Mouse (Mus musculus): ENCODE measurements around the gene Dus4l. TPM values are rescaled to one million over a fixed set of nuclear protein-coding genes. Genes with fewer than 3 reads are reported as not detected.

Gene Dus4l
- polyA plus RNA-seq (2015; fragmentation: Nextera tagmentation; extraction: Ambion mirVana), result 14.7 and 15.8 TPM in 2 replicates

DNA sequence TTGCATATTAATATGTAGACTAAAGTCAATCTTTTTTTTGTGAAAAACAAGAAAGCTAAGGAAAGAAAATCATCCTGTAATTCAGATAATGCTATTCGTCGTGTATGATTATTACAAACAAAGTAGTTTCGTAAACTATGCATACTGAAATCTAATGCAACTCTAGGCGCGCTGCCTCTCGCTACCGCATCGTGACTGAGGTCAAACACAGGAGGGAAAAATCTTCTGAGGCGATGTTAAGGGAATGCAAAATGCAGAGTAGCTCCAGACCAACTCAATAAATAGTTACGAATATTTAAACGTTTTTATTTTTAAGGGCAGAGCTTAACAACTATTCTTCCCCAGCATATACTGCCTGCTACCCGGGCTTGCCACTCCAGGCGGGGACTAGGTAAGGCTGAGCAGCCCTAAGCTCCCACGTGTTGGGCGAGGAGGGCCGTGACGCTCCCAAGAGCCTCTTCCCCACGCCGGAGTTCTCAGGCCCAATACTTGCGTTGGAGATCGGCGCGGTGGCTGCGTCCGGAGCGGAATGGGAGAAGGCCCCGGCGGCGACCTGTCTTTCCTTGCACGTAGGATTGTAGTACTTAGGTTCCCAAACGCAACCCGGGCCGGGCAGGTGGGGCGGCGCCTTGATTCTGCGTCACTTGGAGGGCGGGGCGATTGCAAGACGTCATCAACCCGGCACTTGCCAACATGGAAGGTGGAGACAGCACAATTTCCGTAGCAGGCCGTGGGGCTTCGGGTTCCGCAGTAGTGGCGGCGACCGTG is at the start of gene Dus4l, which contains the start of gene Cog5:
TSS of gene Dus4l (minus strand) at position 630 of the 768 bp plus-strand sequence.
TSS of gene Cog5 (plus strand) at position 673 of the 768 bp plus-strand sequence.
- no peaks in the 10 kb centered on the region for H3K27me3 ChIP-seq
- H3K4me1 ChIP-seq, result peaks cover 7% of the 10 kb centered on the region
- ATAC-seq (ENCODE audit: insufficient number of reproducible peaks, insufficient read depth, low FRiP score, low TSS enrichment, low read depth), result peak; percentile 91
- peak within 1 kb of the TSS; percentile 87 for H3K9ac ChIP-seq
- under 1% methylated on average over 47 of the region's 47 CpGs for WGBS
- H3K4me3 ChIP-seq, result peak within 1 kb of the TSS; percentile 85
- H3K9me3 ChIP-seq, result no peaks in the 10 kb centered on the region
- peak within 1 kb of the TSS; percentile 74 for H3K4me2 ChIP-seq
- H3K36me3 ChIP-seq, result no peaks in the 10 kb centered on the region
- peak within 1 kb of the TSS; percentile 85 for H3K27ac ChIP-seq

DNA sequence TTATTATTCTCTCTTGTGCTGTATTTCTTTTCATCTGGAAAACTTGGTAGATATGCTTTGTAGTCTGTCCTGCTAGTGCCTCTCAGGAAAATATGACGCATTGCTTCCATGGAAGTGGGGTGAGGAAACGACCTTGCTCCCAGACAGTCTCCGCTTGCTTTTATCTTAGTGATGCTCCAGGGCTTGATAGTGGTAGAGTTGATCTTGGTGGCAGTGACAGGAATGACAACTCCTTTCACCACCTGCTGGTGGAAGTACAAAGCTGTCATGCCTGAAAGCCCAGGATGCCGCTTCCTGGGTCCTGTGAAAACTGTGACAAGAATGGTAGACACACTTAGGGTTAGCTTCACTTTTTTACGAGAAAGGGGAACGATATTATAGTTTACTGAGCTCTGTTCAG is 49.3 kb upstream of the Dus4l start:
- no peaks in the 10 kb centered on the region for H3K36me3 ChIP-seq
- no peak overlapping the region for H3K9ac ChIP-seq
- no peak overlapping the region for H3K4me2 ChIP-seq
- no peak for ATAC-seq (ENCODE audit: insufficient number of reproducible peaks, insufficient read depth, low FRiP score, low TSS enrichment, low read depth)
- no peaks in the 10 kb centered on the region for H3K9me3 ChIP-seq
- H3K27me3 ChIP-seq, result no peaks in the 10 kb centered on the region
- 0 out of 2 replicates have a peak, but pooled peaks cover 5% of the 10 kb centered on the region for H3K4me1 ChIP-seq
- H3K4me3 ChIP-seq, result no peak overlapping the region
- 78% methylated on average over 6 of the region's 6 CpGs for WGBS
- no peak overlapping the region for H3K27ac ChIP-seq

DNA sequence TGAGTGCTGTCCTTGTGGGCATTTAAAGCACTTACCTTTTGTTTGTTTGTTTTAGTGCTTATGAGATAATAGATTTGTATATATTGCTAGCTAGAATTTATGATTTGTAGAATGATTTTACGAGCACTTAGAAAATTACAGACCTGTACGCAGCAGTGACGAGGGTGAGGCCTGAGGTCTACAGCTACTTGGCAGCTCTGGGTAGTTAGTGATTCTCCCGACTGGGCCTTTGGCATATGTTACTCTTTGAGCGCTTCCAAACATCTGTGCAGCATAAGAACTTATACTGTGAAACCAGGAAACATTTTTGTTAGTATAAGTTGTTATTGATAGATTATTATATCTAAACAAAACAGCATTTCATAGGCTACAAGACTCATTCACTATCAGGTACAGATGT is 46.8 kb upstream of the Dus4l start:
- H3K27me3 ChIP-seq, result no peaks in the 10 kb centered on the region
- no peak for ATAC-seq (ENCODE audit: insufficient number of reproducible peaks, insufficient read depth, low FRiP score, low TSS enrichment, low read depth)
- H3K4me2 ChIP-seq, result no peak overlapping the region
- no peak overlapping the region for H3K27ac ChIP-seq
- no peak overlapping the region for H3K9ac ChIP-seq
- H3K36me3 ChIP-seq, result peaks cover 14% of the 10 kb centered on the region
- 66% methylated on average over 5 of the region's 5 CpGs for WGBS
- no peak overlapping the region for H3K4me3 ChIP-seq
- peaks cover 8% of the 10 kb centered on the region; the same call in 1 of the 2 replicates for H3K9me3 ChIP-seq
- 0 out of 2 replicates have a peak, but pooled peaks cover 5% of the 10 kb centered on the region for H3K4me1 ChIP-seq

DNA sequence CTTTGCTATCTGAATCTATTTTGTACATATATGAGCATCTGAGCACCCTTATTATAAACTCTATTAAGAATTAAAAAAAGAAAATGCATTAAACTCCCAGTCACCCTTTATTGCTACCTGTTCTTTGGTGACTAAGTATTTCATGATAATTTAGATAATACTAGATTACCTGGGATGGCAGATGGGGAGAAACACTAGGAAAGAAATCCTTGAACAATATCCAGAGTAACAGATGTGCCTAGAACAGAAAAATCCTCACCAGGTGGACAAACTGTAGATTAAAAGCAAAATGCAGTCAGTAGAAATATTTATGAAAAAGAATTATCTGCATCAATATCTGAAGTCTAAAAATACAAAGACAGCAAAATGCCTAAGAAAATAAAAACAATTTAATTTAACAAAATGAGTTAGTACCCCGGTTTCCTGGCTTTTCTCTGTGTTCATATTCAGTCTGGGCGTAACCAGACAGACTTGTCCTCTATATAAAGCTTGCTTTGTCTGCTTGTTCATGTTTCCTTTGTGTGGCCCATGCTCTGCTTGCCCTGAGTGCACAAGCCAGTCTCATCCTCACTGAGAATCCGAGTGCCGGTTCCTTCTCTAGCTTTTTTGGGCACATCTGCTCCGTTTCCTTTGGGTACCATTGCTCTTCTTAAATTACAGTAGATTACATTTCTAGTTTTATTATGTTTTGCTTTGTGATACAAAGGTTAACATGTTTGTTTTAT is 46.2 kb upstream of the Dus4l start:
- no peak overlapping the region for H3K27ac ChIP-seq
- H3K9ac ChIP-seq, result no peak overlapping the region
- ATAC-seq (ENCODE audit: insufficient number of reproducible peaks, insufficient read depth, low FRiP score, low TSS enrichment, low read depth), result no peak
- peaks cover 8% of the 10 kb centered on the region; the same call in 1 of the 2 replicates for H3K9me3 ChIP-seq
- H3K4me3 ChIP-seq, result no peak overlapping the region
- 0 out of 2 replicates have a peak, but pooled peaks cover under 1% of the 10 kb centered on the region for H3K4me1 ChIP-seq
- 32% methylated on average over 5 of the region's 5 CpGs for WGBS
- H3K27me3 ChIP-seq, result no peaks in the 10 kb centered on the region
- no peak overlapping the region for H3K4me2 ChIP-seq
- peaks cover 14% of the 10 kb centered on the region for H3K36me3 ChIP-seq

DNA sequence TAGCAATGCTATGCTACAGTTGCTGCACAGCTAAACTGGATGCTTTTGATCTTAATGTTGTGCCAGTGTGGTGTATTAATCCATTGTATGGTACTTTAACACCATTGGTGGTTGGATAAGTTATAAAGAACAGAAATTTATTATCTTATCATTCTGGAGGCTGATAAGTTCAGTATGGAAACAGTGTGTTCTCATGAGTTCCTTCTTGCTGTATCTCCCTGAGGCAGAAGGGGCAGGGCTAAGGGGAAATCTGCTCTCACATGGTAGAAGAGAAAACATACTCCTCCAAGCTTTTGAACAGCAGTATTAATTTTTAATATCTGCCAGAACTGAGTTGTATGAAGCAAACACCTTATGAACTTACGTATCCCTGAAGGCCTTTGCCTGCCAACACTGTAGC is 38.7 kb upstream of the Dus4l start:
- no peak overlapping the region for H3K4me3 ChIP-seq
- no peak overlapping the region for H3K27ac ChIP-seq
- 85% methylated on average over 1 of the region's 1 CpGs for WGBS
- peaks cover 16% of the 10 kb centered on the region for H3K36me3 ChIP-seq
- no peak overlapping the region for H3K9ac ChIP-seq
- H3K4me2 ChIP-seq, result no peak overlapping the region
- peaks cover 8% of the 10 kb centered on the region; the same call in 1 of the 2 replicates for H3K9me3 ChIP-seq
- no peaks in the 10 kb centered on the region for H3K4me1 ChIP-seq
- no peak for ATAC-seq (ENCODE audit: insufficient number of reproducible peaks, insufficient read depth, low FRiP score, low TSS enrichment, low read depth)
- no peaks in the 10 kb centered on the region for H3K27me3 ChIP-seq

DNA sequence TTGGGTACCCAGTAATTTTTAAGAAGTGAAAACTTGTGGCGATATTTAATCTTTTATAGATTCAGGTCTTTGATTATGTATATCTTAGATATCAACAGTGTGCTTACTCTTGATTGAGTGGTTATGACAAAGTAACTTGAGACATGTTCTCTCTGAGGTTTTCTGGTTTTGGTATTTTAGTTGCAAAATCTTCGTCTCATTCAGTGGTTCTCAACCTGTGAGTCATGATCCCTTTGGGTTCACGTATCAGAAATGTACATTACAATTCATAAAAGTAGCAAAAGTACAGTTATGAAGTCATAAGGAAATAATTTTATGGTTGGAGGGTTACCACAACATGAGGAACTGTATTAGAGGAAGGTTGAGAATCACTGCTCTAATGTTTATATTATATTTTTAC is 32.1 kb upstream of the Dus4l start:
- no peak for ATAC-seq (ENCODE audit: insufficient number of reproducible peaks, insufficient read depth, low FRiP score, low TSS enrichment, low read depth)
- 70% methylated on average over 3 of the region's 3 CpGs for WGBS
- Histone ChIP-seq H3K4me3 (no peak overlapping the region), H3K9me3 (no peaks in the 10 kb centered on the region), H3K36me3 (peaks cover 7% of the 10 kb centered on the region; the same call in 1 of the 2 replicates), H3K27ac (no peak overlapping the region), H3K27me3 (no peaks in the 10 kb centered on the region), H3K4me2 (no peak overlapping the region), H3K4me1 (no peaks in the 10 kb centered on the region), H3K9ac (no peak overlapping the region)

DNA sequence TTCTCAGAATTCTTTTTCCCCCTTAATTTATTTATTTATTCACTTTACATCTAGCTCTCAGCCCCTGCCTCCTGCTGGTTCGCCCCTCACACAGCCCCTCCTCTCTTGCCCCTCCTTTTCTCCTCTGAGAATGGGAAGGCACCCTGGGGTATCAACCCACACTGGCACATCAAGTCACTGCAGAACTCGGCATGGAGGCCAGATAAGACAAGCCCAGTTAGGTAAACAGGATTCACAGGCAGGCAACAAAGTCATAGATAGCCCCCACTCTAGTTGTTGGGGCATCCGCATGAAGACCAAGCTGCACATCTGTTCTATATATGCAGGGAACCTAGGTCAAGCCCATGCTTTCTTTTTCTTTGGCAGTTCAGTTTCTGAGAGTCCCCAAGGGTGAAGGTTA is 12.6 kb upstream of the Dus4l start:
- ATAC-seq (ENCODE audit: insufficient number of reproducible peaks, insufficient read depth, low FRiP score, low TSS enrichment, low read depth), result no peak
- Histone ChIP-seq H3K27me3 (no peaks in the 10 kb centered on the region), H3K9me3 (no peaks in the 10 kb centered on the region), H3K9ac (no peak overlapping the region), H3K27ac (no peak overlapping the region), H3K4me1 (no peaks in the 10 kb centered on the region), H3K36me3 (peaks cover 59% of the 10 kb centered on the region), H3K4me3 (no peak overlapping the region), H3K4me2 (no peak overlapping the region)
- 65% methylated on average over 3 of the region's 3 CpGs for WGBS

DNA sequence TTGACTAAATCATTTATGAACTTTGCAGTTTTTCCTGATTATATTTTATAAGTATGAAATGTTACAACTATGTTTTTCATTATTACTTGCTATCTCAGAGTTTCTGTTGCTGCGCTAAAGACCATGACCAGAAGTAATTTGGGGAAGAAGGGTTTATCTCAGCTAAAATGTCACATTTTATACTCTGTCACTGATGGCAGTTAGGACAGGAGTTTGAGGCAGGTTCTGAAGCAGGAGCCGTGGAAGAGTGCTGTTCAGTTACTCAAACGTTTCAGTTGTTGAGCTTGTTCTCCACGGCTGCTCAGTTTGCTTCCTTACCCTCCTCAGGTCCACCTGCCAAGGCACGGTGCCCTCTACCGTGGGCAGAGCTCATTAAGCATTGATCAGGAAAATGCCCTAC is 11.4 kb upstream of the Dus4l start:
- no peak for ATAC-seq (ENCODE audit: insufficient number of reproducible peaks, insufficient read depth, low FRiP score, low TSS enrichment, low read depth)
- Histone ChIP-seq H3K27me3 (no peaks in the 10 kb centered on the region), H3K36me3 (peaks cover 56% of the 10 kb centered on the region), H3K4me1 (no peaks in the 10 kb centered on the region), H3K4me2 (no peak overlapping the region), H3K4me3 (no peak overlapping the region), H3K27ac (no peak overlapping the region), H3K9ac (no peak overlapping the region), H3K9me3 (no peaks in the 10 kb centered on the region)
- WGBS, result 54% methylated on average over 6 of the region's 6 CpGs

DNA sequence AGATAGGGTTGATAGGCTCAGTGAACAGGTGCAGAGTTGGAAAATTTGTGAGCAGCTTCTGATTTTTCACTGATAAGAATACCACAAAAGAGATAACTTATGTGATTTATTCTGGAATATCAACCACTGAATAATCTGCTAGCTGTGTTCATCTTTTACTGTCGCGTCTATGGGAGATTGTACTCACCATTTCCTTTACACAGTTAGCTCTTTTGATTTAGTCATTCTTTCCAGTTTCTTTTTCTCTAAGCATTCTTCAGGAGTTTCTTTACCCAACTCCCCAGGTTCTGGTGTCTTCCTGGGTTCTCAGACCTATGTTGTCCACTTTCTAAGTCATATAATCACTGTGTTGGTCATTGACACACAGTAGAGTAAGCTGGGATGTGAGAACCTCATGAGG is 2.2 kb upstream of the Dus4l start:
- no peak overlapping the region for H3K4me2 ChIP-seq

DNA sequence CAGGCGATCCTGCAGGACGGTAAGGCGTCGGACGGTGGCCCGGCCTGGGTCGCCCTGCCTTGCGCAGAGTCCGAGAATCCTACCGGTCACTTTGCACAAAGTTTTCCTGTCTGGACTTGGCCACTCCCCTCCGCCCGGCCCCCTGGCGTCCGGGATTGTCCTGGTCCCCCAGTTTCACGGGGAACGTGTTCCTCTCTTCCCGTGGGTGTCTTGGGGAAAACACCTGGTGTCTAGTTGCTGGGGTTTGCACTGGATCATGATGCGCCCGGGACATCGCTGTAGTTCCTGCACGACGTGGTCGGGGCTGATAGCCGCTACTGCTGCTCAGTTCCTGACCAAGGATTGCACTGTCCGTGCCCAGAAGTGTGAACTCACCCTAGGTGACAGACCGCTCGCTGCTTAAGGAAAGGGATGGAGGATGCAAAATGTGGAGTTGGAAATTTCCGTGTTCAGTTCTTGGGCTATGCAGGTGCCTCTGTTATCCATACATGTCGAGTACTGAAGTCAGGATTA is 395 bp upstream of the Dus4l start:
- H3K36me3 ChIP-seq, result no peaks in the 10 kb centered on the region
- no peaks in the 10 kb centered on the region for H3K9me3 ChIP-seq
- peak overlapping the region; percentile 85 for H3K27ac ChIP-seq
- ATAC-seq (ENCODE audit: insufficient number of reproducible peaks, insufficient read depth, low FRiP score, low TSS enrichment, low read depth), result peak; percentile 73
- peak overlapping the region; percentile 85 for H3K4me3 ChIP-seq
- peak overlapping the region; percentile 74 for H3K4me2 ChIP-seq
- peaks cover 7% of the 10 kb centered on the region for H3K4me1 ChIP-seq
- H3K9ac ChIP-seq, result peak overlapping the region; percentile 87
- under 1% methylated on average over 29 of the region's 29 CpGs for WGBS
- H3K27me3 ChIP-seq, result no peaks in the 10 kb centered on the region

More for the DNA sequence above, 2.2 kb upstream of the Dus4l start:
- WGBS, result 95% methylated on average over 2 of the region's 2 CpGs
- Histone ChIP-seq H3K9ac (no peak overlapping the region), H3K27ac (no peak overlapping the region), H3K9me3 (no peaks in the 10 kb centered on the region), H3K4me3 (no peak overlapping the region), H3K27me3 (no peaks in the 10 kb centered on the region), H3K4me1 (peaks cover 7% of the 10 kb centered on the region), H3K36me3 (peaks cover under 1% of the 10 kb centered on the region)
- no peak for ATAC-seq (ENCODE audit: insufficient number of reproducible peaks, insufficient read depth, low FRiP score, low TSS enrichment, low read depth)

DNA sequence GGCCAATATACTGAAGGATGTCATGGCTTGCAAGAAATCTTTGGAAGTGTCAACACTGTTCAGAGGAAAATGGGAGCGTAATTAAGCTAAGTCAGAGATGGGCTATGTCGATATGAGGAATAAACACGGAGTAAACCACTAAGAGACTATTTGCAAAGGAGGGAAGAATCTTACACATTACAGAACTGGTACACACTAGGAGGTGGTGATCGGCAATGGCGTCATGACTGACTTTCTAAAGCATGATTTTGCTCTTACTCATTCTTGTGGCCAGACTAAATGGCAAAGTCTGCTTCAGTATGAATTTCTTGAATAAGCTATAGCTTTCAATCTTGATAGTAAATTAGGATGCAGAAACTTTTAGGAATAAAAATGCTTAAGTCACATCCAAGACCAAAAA is 1.0 kb downstream of the Dus4l start:
- H3K27ac ChIP-seq, result no peak overlapping the region
- WGBS, result 72% methylated on average over 5 of the region's 5 CpGs
- peaks cover 7% of the 10 kb centered on the region for H3K4me1 ChIP-seq
- no peaks in the 10 kb centered on the region for H3K9me3 ChIP-seq
- H3K36me3 ChIP-seq, result no peaks in the 10 kb centered on the region
- H3K4me3 ChIP-seq, result peak overlapping the region; percentile 85; the same call in 1 of the 2 replicates
- H3K4me2 ChIP-seq, result peak overlapping the region; percentile 58
- ATAC-seq (ENCODE audit: insufficient number of reproducible peaks, insufficient read depth, low FRiP score, low TSS enrichment, low read depth), result no peak
- H3K9ac ChIP-seq, result 0 out of 2 replicates have a peak overlapping the region, but pooled peaks have one; percentile 16
- H3K27me3 ChIP-seq, result no peaks in the 10 kb centered on the region

All from embryonic facial prominence, embryonic 13.5 days (tissue).